Mouse (Mus musculus) hindbrain, embryonic 12.5 days (tissue): ENCODE measurements around the gene Asic2. TPM values are rescaled to one million over a fixed set of nuclear protein-coding genes. Genes with fewer than 3 reads are reported as not detected.

ENCODE experiments used
- ATAC-seq: fragments of 200-750 bp; cut with Nextera tagmentation; 2 replicates; pipeline ENCODE4 v1.8.0; 2017; ENCODE audit warnings: moderate TSS enrichment; ENCODE audit not compliant: low FRiP score
- H3K27ac ChIP-seq: fragments of 300-500 bp; sonication (generic); 2 replicates; pipeline ENCODE4 v1.5.1; 2016; ENCODE audit warnings: mild to moderate bottlenecking
- H3K27me3 ChIP-seq: fragments of 300-500 bp; sonication (generic); 2 replicates; pipeline ENCODE4 v1.6.1; 2016; ENCODE audit warnings: mild to moderate bottlenecking
- H3K36me3 ChIP-seq: fragments of 300-500 bp; sonication (generic); 2 replicates; pipeline ENCODE4 v1.6.1; 2016; ENCODE audit warnings: mild to moderate bottlenecking
- H3K4me1 ChIP-seq: fragments of 300-500 bp; sonication (generic); 2 replicates; pipeline ENCODE4 v1.6.1; 2016
- H3K4me2 ChIP-seq: fragments of 300-500 bp; sonication (generic); replicated peaks from 2 replicates; pipeline ENCODE4 v1.6.1; 2016; ENCODE audit warnings: mild to moderate bottlenecking
- H3K4me3 ChIP-seq: fragments of 300-500 bp; sonication (generic); 2 replicates; pipeline ENCODE4 v1.5.1; 2016; ENCODE audit warnings: mild to moderate bottlenecking
- H3K9ac ChIP-seq: fragments of 300-500 bp; sonication (generic); 2 replicates; pipeline ENCODE4 v1.6.1; 2016; ENCODE audit warnings: mild to moderate bottlenecking, moderate library complexity
- H3K9me3 ChIP-seq: fragments of 300-500 bp; sonication (generic); replicated peaks from 2 replicates; pipeline ENCODE4 v1.6.1; 2016; ENCODE audit warnings: mild to moderate bottlenecking
- WGBS: fragments of 180-500 bp; shearing (Covaris S2); methylation state at CpG from one replicate; pipeline ENCODE4 v1.1.7; 2016; 5-methylcytosine and 5-hydroxymethylcytosine counted together
- polyA plus RNA-seq: library from polyadenylated mRNA; unstranded; fragments of >200 nt; fragmentation: Nextera tagmentation; extraction: Ambion mirVana; gene quantifications from 2 replicates; pipeline ENCODE4 v1.2.1, GENCODE M21; 2016

Gene Asic2
- polyA plus RNA-seq, 1 experiment from 2014 or later, result 5.4 TPM

GRCm38 (mm10) chr11:81612798-81613540 is 355.3 kb downstream of the Asic2 start:
- peak overlapping the region; percentile 54 for H3K4me2 ChIP-seq
- WGBS, result under 1% methylated on average over 17 of the region's 17 CpGs
- H3K27me3 ChIP-seq, result peaks cover 14% of the 10 kb centered on the region
- H3K36me3 ChIP-seq, result no peaks in the 10 kb centered on the region
- peak overlapping the region; percentile 90 for H3K27ac ChIP-seq
- no peaks in the 10 kb centered on the region for H3K9me3 ChIP-seq
- H3K4me3 ChIP-seq, result peak overlapping the region; percentile 21
- peak; percentile 92 for ATAC-seq
- peak overlapping the region; percentile 39 for H3K9ac ChIP-seq
- H3K4me1 ChIP-seq, result peaks cover 21% of the 10 kb centered on the region

- ATAC-seq, result peak; percentile 53
- H3K4me2 ChIP-seq, result peak overlapping the region; percentile 54
- peaks cover 21% of the 10 kb centered on the region for H3K4me1 ChIP-seq
- H3K36me3 ChIP-seq, result no peaks in the 10 kb centered on the region
- peaks cover 14% of the 10 kb centered on the region for H3K27me3 ChIP-seq
- peak overlapping the region; percentile 47 for H3K9ac ChIP-seq
- no peaks in the 10 kb centered on the region for H3K9me3 ChIP-seq
- peak overlapping the region; percentile 21 for H3K4me3 ChIP-seq
- peak overlapping the region; percentile 90 for H3K27ac ChIP-seq
- 9% methylated on average over 20 of the region's 20 CpGs for WGBS
Observed at GRCm38 (mm10) chr11:81611948-81612797, 356.1 kb downstream of the Asic2 start.

GRCm38 (mm10) chr11:81610506-81610905 is 357.8 kb downstream of the Asic2 start:
- Histone ChIP-seq H3K36me3 (no peaks in the 10 kb centered on the region), H3K4me2 (no peak overlapping the region), H3K4me1 (peaks cover 21% of the 10 kb centered on the region), H3K4me3 (no peak overlapping the region), H3K9ac (no peak overlapping the region), H3K27me3 (peaks cover 11% of the 10 kb centered on the region), H3K27ac (no peak overlapping the region), H3K9me3 (no peaks in the 10 kb centered on the region)
- WGBS, result 76% methylated on average over 5 of the region's 5 CpGs
- no peak for ATAC-seq

DNA sequence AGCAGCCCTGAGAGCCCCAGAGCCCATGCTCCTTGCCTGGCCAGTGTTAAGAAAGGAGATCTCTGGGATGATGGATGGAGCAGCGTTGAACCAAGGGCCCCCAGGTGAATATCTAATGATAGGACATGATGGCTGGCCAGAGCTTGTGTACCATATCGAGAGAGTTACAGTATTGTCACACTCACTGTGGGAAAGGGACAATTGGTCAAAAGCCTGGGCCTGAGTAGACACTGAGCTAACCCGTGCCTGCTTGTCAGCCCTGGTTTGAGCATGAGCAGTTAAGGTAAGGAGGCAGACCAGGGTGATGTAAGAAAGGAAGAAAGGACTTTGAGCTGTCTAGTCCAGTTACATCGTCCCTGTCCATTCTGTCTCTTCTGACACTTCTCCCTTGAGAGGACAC is 365.3 kb downstream of the Asic2 start:
- Histone ChIP-seq H3K9me3 (no peaks in the 10 kb centered on the region), H3K4me3 (no peak overlapping the region), H3K9ac (no peak overlapping the region), H3K4me2 (no peak overlapping the region), H3K4me1 (no peaks in the 10 kb centered on the region), H3K27me3 (no peaks in the 10 kb centered on the region), H3K27ac (0 out of 2 replicates have a peak overlapping the region, but pooled peaks have one; percentile 35), H3K36me3 (no peaks in the 10 kb centered on the region)
- WGBS, result 80% methylated on average over 4 of the region's 4 CpGs
- ATAC-seq, result no peak

DNA sequence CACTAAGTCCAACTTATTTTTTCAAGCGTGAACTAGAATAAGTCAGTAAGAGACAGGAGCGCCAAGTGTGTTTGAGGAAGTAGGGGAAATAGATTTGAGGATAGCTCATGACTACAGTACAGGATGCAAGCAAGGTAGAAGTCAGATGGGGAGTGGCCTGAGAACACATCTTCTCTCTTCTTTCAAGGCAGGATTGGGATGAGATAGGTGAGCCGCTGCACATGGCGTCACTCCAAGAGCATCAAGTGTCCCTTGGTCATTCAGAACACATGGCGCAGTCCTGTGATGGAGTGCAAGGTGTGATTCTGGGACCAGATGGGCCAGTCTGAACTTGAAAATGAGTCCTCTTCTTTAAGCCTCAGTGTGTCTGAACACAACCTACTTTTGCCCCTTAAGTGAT is 366.5 kb downstream of the Asic2 start:
- no peak overlapping the region for H3K9ac ChIP-seq
- ATAC-seq, result no peak
- 96% methylated on average over 5 of the region's 5 CpGs for WGBS

DNA sequence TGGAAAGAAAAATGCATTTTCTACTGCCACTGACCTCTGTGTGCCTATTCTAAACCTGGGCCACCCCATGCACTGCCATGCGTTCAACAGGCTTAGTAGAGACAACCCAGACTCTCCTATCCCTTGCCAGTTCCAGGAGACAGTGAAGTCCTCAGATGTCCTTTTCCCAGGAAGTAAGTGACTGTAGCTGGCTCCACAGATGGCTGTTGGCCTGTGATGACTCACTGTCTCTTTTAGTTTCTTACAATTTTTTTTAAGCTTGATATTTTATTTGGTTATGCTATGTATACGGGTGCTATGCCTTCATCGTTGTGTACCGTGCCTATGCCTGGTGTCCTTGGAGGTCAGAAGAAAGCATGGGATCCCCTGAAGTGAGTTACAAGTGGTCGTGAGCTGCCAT is 370.7 kb downstream of the Asic2 start:
- ATAC-seq, result no peak
- Histone ChIP-seq H3K9ac (no peak overlapping the region), H3K36me3 (no peaks in the 10 kb centered on the region), H3K4me2 (no peak overlapping the region), H3K4me3 (no peak overlapping the region), H3K9me3 (no peaks in the 10 kb centered on the region), H3K27ac (no peak overlapping the region), H3K4me1 (no peaks in the 10 kb centered on the region), H3K27me3 (no peaks in the 10 kb centered on the region)
- WGBS, result 93% methylated on average over 5 of the region's 5 CpGs

More for the DNA sequence above, 366.5 kb downstream of the Asic2 start:
- no peaks in the 10 kb centered on the region for H3K4me1 ChIP-seq
- H3K4me2 ChIP-seq, result no peak overlapping the region
- H3K9me3 ChIP-seq, result no peaks in the 10 kb centered on the region
- H3K36me3 ChIP-seq, result no peaks in the 10 kb centered on the region
- H3K27me3 ChIP-seq, result no peaks in the 10 kb centered on the region
- no peak overlapping the region for H3K27ac ChIP-seq
- H3K4me3 ChIP-seq, result no peak overlapping the region

DNA sequence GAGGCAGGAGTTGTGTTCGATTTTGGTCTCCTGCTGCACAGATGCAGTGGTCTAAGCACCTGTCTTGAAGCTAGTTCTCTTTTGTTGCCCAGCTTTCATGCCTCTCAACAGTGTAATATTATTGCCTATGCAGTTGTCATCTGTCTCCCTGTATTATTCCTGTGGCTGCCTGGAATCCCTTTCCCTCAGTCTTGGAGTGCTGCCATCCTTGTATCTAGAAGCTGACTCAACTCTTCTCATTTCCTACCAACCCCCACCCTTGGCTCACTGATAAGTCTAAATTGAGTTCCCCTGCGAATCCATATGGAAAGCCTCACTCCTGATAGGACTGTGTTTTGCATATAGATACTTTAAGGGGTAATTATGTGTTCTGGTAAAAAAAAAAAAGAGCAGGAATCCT is 373.0 kb downstream of the Asic2 start:
- Histone ChIP-seq H3K27ac (no peak overlapping the region), H3K9me3 (no peaks in the 10 kb centered on the region), H3K4me2 (no peak overlapping the region), H3K4me3 (no peak overlapping the region), H3K4me1 (no peaks in the 10 kb centered on the region), H3K36me3 (no peaks in the 10 kb centered on the region), H3K27me3 (0 out of 2 replicates have a peak, but pooled peaks cover 4% of the 10 kb centered on the region), H3K9ac (no peak overlapping the region)
- ATAC-seq, result no peak
- WGBS, result 75% methylated on average over 2 of the region's 2 CpGs

GRCm38 (mm10) chr11:81592776-81593175 is 375.5 kb downstream of the Asic2 start:
- Histone ChIP-seq H3K27ac (no peak overlapping the region), H3K4me2 (no peak overlapping the region), H3K4me1 (peaks cover 16% of the 10 kb centered on the region), H3K27me3 (0 out of 2 replicates have a peak, but pooled peaks cover 4% of the 10 kb centered on the region), H3K9ac (no peak overlapping the region), H3K9me3 (no peaks in the 10 kb centered on the region), H3K36me3 (no peaks in the 10 kb centered on the region), H3K4me3 (no peak overlapping the region)
- no peak for ATAC-seq
- WGBS, result 66% methylated on average over 5 of the region's 5 CpGs

- Histone ChIP-seq H3K4me3 (no peak overlapping the region), H3K36me3 (no peaks in the 10 kb centered on the region), H3K27me3 (0 out of 2 replicates have a peak, but pooled peaks cover 4% of the 10 kb centered on the region), H3K4me1 (peaks cover 17% of the 10 kb centered on the region), H3K9me3 (no peaks in the 10 kb centered on the region), H3K27ac (no peak overlapping the region), H3K4me2 (no peak overlapping the region), H3K9ac (no peak overlapping the region)
- WGBS, result 73% methylated on average over 4 of the region's 4 CpGs
- no peak for ATAC-seq
Observed at GRCm38 (mm10) chr11:81590911-81591310, 377.3 kb downstream of the Asic2 start.

DNA sequence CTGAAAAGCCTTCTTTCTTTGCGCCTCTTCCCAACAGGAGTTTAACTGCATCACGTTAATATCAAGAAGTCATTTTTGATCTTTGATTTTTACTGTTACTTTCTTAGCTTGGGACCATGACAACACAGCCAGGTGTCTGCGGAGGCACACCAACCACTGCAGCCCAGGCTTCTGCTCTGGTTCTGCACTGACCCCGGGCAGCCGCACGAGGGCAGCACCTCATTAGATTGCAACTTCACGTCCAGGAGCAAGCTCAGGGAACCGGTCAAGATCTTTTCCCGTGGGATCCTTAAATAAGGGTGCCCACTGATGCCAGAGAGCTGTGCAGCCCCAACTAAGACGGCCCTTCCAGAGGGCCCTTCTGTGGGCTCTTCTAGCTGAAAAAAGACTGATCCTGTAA is 379.6 kb downstream of the Asic2 start:
- peaks cover 20% of the 10 kb centered on the region for H3K4me1 ChIP-seq
- no peak overlapping the region for H3K4me3 ChIP-seq
- WGBS, result 14% methylated on average over 10 of the region's 10 CpGs
- no peak overlapping the region for H3K4me2 ChIP-seq
- ATAC-seq, result no peak
- no peaks in the 10 kb centered on the region for H3K36me3 ChIP-seq
- no peak overlapping the region for H3K9ac ChIP-seq
- peaks cover 4% of the 10 kb centered on the region; the same call in 1 of the 2 replicates for H3K27me3 ChIP-seq
- H3K27ac ChIP-seq, result peak overlapping the region; percentile 60; the same call in 1 of the 2 replicates
- no peaks in the 10 kb centered on the region for H3K9me3 ChIP-seq

- 70% methylated on average over 17 of the region's 17 CpGs for WGBS
- Histone ChIP-seq H3K27me3 (peaks cover 4% of the 10 kb centered on the region; the same call in 1 of the 2 replicates), H3K4me2 (no peak overlapping the region), H3K9me3 (no peaks in the 10 kb centered on the region), H3K27ac (peak overlapping the region; percentile 60), H3K4me1 (peaks cover 26% of the 10 kb centered on the region), H3K9ac (no peak overlapping the region), H3K36me3 (no peaks in the 10 kb centered on the region), H3K4me3 (no peak overlapping the region)
- no peak for ATAC-seq
Observed at GRCm38 (mm10) chr11:81587942-81588341, 380.3 kb downstream of the Asic2 start.

DNA sequence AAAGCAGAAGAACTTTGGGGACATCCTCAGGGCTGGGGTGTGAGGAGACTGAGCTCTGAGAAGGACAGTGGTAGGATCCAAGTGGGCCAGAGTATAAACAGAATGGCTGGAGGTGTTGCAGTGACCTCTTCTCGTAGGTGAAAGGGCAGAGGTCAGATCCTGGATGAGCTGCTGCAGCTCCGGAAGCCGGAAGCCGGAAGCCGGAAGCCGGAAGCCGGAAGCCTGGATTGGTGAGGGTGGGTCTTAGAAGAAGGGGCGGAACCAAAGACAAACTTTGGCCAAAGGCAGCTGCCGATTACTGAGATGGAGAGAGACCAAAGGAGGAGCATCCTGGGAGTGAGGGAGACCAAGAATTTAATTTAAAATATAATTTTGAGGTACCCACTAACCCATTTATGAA is 381.1 kb downstream of the Asic2 start:
- ATAC-seq, result no peak
- 73% methylated on average over 9 of the region's 9 CpGs for WGBS

More for the DNA sequence above, 381.1 kb downstream of the Asic2 start:
- Histone ChIP-seq H3K27me3 (peaks cover 4% of the 10 kb centered on the region; the same call in 1 of the 2 replicates), H3K27ac (no peak overlapping the region), H3K4me2 (no peak overlapping the region), H3K9me3 (no peaks in the 10 kb centered on the region), H3K4me1 (peaks cover 31% of the 10 kb centered on the region), H3K9ac (no peak overlapping the region), H3K4me3 (no peak overlapping the region), H3K36me3 (no peaks in the 10 kb centered on the region)
